Mouse (Mus musculus) liver, adult 2 months (tissue): ENCODE data around the gene Slc38a10. TPM values are rescaled to one million over a fixed set of nuclear protein-coding genes. Genes with fewer than 3 reads are reported as not detected.

Source experiments
- DNase-seq: peaks from one replicate; pipeline ENCODE4 v3.0.0-alpha.2; 2011; ENCODE audit warnings: low read depth, low spot score; ENCODE audit errors: extremely low read depth
- H3K27ac ChIP-seq: fragments of 200-500 bp; replicated peaks from 2 replicates; pipeline ENCODE4 v1.5.1; 2012; ENCODE audit warnings: low read depth, mild to moderate bottlenecking, control low read depth, inconsistent platforms, low read length; ENCODE audit not compliant: insufficient read depth
- H3K27me3 ChIP-seq: fragments of 200-500 bp; 2 replicates; pipeline ENCODE4 v1.6.1; 2012; ENCODE audit warnings: mild to moderate bottlenecking, moderate library complexity, low read length, inconsistent platforms; ENCODE audit not compliant: control insufficient read depth, insufficient read depth
- H3K36me3 ChIP-seq: fragments of 200-500 bp; 2 replicates; pipeline ENCODE4 v1.6.1; 2012; ENCODE audit warnings: low read length, inconsistent platforms; ENCODE audit not compliant: control insufficient read depth, insufficient read depth
- H3K4me1 ChIP-seq: fragments of 200-500 bp; 2 replicates; pipeline ENCODE4 v1.6.1; 2011; ENCODE audit warnings: low read length; ENCODE audit not compliant: control insufficient read depth, insufficient read depth
- H3K4me3 ChIP-seq: fragments of 200-500 bp; 2 replicates; pipeline ENCODE4 v1.5.1; 2011; ENCODE audit warnings: low read depth, mild to moderate bottlenecking, control low read depth, low read length, moderate library complexity; ENCODE audit not compliant: insufficient read depth
- H3K79me2 ChIP-seq: fragments of 200-500 bp; 2 replicates; pipeline ENCODE4 v1.6.1; 2012; ENCODE audit warnings: inconsistent platforms, mild to moderate bottlenecking, low read length, moderate library complexity; ENCODE audit not compliant: control insufficient read depth, insufficient read depth
- H3K9ac ChIP-seq: fragments of 200-500 bp; 2 replicates; pipeline ENCODE4 v1.6.1; 2012; ENCODE audit warnings: low read depth, mild to moderate bottlenecking, control low read depth, inconsistent platforms, low read length
- CTCF ChIP-seq: fragments of 200-500 bp; IDR thresholded peaks from 2 replicates; pipeline ENCODE4 v1.5.1; 2011; ENCODE audit warnings: low read depth, low read length, control low read depth
- POLR2A ChIP-seq: fragments of 200-500 bp; IDR thresholded peaks from 2 replicates; pipeline ENCODE4 v1.6.1; 2011; ENCODE audit warnings: low read length, control low read depth; ENCODE audit not compliant: insufficient read depth; ENCODE audit errors: extremely low read depth
- WGBS: fragments of 180-500 bp; shearing (Covaris S2); methylation state at CpG from one replicate; pipeline ENCODE4 v1.1.7; 2018; 5-methylcytosine and 5-hydroxymethylcytosine counted together
- polyA plus RNA-seq: library from polyadenylated mRNA; depleted of rRNA; stranded (reverse); fragments of >200 nt; gene quantifications from 2 replicates; pipeline ENCODE4 v1.2.3, GENCODE M21; 2012
- total RNA-seq: library from RNA; depleted of rRNA; stranded (reverse); fragments of >200 nt; gene quantifications from 2 replicates; pipeline ENCODE4 v1.2.3, GENCODE M21; 2014

Slc38a10 gene
- total and polyA plus RNA-seq, 2 experiments = 41.1 to 90.2 TPM

DNA sequence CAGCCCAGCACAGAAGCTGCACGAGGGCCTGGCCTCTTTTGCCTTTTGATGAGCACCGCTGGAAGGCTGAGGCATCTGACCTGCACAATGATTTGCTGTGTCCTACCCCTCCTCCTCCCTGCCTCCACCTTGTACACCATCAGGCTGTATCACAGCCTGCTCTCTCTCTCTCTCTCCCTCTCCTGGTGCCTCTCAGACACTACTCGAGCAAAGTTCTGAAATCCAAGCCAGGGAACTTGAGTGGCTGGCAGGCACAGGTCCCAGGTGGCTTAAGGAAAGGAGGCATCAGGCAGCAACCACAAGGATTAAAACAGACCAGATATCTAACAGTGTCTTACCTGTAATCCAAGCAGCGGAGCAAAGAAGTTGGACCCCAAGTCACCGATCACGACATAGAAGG is 10.9 kb downstream of the Slc38a10 start:
- TF ChIP-seq POLR2A = no peak
- Histone ChIP-seq H3K4me1 (peaks cover 2% of the 10 kb centered on the region; the same call in 1 of the 2 replicates), H3K36me3 (no peaks in the 10 kb centered on the region), H3K9ac (no peak overlapping the region), H3K27ac (no peak overlapping the region), H3K4me3 (no peak overlapping the region), H3K79me2 (peaks cover 7% of the 10 kb centered on the region; the same call in 1 of the 2 replicates), H3K27me3 (no peaks in the 10 kb centered on the region)
- 82% methylated on average over 6 of the region's 6 CpGs for WGBS
- DNase-seq = no peak

DNA sequence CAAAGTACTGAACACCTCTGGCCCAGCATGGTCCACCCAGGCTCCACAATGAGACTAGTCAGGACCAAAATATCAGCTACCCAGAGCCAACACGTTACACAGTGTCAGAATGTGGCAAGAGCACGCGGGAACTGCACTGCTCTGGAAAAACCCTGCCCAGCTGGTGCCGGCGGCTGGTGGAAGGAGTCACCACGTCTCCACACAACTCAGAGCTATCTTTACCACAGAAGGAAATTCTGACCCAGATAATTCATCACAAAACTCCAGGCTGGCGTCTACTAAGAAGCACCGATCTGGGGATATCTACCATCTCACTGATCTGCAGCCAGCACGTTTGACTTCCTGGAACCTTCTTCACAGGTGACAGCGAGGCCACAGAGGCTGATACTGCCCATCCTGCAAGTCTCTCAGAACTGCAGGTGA is 11.8 kb downstream of the Slc38a10 start:
- Histone ChIP-seq H3K27me3 (no peaks in the 10 kb centered on the region), H3K36me3 (no peaks in the 10 kb centered on the region), H3K4me1 (peaks cover 2% of the 10 kb centered on the region; the same call in 1 of the 2 replicates), H3K9ac (no peak overlapping the region), H3K79me2 (no peaks in the 10 kb centered on the region; the same call in 1 of the 2 replicates), H3K4me3 (no peak overlapping the region), H3K27ac (no peak overlapping the region)
- no peak for DNase-seq
- TF ChIP-seq CTCF (no peak), POLR2A (no peak)
- 82% methylated on average over 10 of the region's 10 CpGs for WGBS

DNA sequence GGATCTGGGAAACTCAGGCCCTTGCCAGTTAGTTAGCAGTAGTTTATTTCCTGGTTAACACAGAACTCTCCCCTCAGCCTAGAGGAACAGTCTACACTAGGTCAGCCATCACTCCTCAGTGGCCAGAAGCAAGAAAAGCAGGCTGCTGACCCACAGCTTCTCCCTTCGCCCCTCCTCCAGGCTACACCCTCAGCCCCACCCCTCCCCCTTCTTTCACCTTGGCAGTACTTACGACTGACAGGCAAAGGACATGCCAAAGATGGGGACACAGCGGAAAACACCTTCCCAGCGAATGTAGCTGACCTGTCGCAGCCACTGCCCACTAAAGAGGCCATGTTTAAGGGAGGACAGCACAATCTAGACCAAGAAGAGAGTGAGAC is 13.5 kb downstream of the Slc38a10 start:
- Histone ChIP-seq H3K27ac (no peak overlapping the region), H3K4me3 (no peak overlapping the region), H3K36me3 (no peaks in the 10 kb centered on the region), H3K79me2 (no peaks in the 10 kb centered on the region; the same call in 1 of the 2 replicates), H3K27me3 (no peaks in the 10 kb centered on the region), H3K9ac (no peak overlapping the region), H3K4me1 (no peaks in the 10 kb centered on the region)
- no peak for DNase-seq
- 53% methylated on average over 5 of the region's 5 CpGs for WGBS
- TF ChIP-seq CTCF = no peak
- no peak for TF ChIP-seq POLR2A

DNA sequence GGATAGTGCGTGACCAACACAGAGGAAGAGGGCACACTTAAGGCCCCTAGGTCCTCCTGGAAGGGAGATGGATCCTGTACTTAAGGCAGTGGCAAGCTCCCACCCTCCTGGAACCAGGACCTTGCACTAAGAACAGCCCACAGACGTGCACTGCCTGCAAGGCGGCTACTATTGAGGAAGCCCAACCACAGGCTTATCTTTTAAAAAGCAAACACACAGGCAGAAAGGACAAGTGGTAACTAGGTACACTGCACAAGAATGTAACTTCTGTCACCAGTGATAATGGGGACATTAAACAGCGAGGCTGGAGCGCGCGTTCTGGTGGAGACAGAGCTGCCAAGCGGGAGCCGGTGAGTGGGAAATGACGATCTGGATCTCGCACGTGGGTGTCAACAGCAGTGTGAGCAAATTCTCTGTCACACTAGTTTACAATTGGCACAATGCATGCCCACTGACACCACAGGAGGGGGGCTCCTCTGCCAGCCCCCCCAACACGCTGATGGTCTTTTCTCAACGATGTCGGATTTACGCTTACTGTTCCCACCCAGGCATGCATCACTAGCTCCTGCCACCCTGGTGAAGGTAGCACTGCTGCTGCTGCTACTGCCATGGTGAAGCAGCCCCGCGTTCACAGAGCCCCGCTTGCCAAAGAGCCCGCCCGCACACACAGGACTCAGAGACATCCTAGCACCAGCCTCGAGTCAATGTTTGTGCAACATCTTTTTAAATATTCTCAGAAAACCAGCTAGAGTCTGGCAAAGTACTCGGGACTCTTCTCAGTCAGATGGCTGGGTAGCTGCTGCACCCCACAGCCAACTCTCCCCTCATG is 14.1 kb downstream of the Slc38a10 start:
- WGBS = 80% methylated on average over 23 of the region's 23 CpGs
- Histone ChIP-seq H3K36me3 (no peaks in the 10 kb centered on the region), H3K27ac (no peak overlapping the region), H3K27me3 (no peaks in the 10 kb centered on the region), H3K4me3 (no peak overlapping the region), H3K4me1 (no peaks in the 10 kb centered on the region), H3K79me2 (no peaks in the 10 kb centered on the region; the same call in 1 of the 2 replicates), H3K9ac (no peak overlapping the region)
- TF ChIP-seq POLR2A (no peak), CTCF (no peak)
- no peak for DNase-seq

DNA sequence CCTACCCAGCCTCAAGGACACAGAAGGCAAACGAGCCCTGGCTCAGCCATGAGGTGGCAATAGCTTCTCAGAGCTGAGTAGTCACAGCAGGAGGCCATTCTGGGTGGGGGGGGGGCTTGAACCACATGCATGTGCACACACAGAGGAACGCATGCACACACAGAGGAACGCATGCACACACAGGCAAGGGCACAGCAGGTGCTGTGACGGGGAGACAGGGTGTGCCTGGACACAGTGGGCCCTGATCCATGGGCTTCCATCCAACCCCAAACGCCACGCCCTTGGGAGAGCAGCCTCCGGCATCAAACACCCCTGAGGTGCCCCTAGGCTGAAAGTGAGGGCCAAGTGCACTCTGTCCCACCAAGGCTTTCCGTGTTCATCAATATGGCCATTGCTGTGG is 15.0 kb downstream of the Slc38a10 start:
- Histone ChIP-seq H3K36me3 (no peaks in the 10 kb centered on the region; the same call in 1 of the 2 replicates), H3K79me2 (no peaks in the 10 kb centered on the region; the same call in 1 of the 2 replicates), H3K4me1 (no peaks in the 10 kb centered on the region), H3K4me3 (no peak overlapping the region), H3K27ac (no peak overlapping the region), H3K9ac (no peak overlapping the region), H3K27me3 (no peaks in the 10 kb centered on the region)
- TF ChIP-seq CTCF (no peak), POLR2A (no peak)
- no peak for DNase-seq
- 75% methylated on average over 8 of the region's 8 CpGs for WGBS
